Mouse (Mus musculus) adipocyte (in vitro differentiated cells): ENCODE results near the gene Gm5662.
"Not testable (repeated sequence)": the region's sequence is repeated elsewhere in the genome, so short reads cannot be mapped to it uniquely, and the experiment has no call there.

Source experiments
- DNase-seq: peaks from one replicate; pipeline ENCODE4 v3.0.0-alpha.2; 2016; ENCODE audit warnings: low spot score

Gm5662 gene

GRCm38 (mm10) chr12:88274400-88274799, at the start of gene Gm5662:
Gene Gm5662 (minus strand): TSS chr12:88274500.
- not testable (repeated sequence) for DNase-seq

DNA sequence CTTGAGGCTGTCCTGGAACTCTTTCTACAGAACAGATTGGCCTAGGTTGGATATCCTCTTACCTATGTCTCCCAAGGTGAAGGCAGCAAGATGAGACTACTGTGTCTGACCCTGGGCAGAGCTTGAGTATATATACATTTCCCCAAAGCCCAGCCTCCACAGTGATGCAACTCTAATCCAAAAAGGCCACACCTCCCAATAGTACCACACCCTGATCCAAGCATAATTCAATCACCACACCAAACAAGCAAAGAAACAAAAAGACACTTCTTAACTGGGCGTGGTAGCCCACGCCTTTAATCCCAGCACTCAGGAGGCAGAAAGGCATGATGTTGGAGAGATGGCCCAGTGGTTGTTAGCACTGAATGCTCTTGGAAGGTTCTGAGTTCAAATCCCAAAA, 49.6 kb upstream of the Gm5662 start, which contains the start of gene Gm5039:
TSS of gene Gm5039 (minus strand) at position 101 of the 400 bp plus-strand sequence.
- DNase-seq = not testable (repeated sequence)

GRCm38 (mm10) chr12:88314556-88314955, 40.3 kb upstream of the Gm5662 start:
- DNase-seq = no peak

- not testable (repeated sequence) for DNase-seq
These were observed 22.9 kb upstream of the Gm5662 start for GRCm38 (mm10) chr12:88297171-88297570.

DNA sequence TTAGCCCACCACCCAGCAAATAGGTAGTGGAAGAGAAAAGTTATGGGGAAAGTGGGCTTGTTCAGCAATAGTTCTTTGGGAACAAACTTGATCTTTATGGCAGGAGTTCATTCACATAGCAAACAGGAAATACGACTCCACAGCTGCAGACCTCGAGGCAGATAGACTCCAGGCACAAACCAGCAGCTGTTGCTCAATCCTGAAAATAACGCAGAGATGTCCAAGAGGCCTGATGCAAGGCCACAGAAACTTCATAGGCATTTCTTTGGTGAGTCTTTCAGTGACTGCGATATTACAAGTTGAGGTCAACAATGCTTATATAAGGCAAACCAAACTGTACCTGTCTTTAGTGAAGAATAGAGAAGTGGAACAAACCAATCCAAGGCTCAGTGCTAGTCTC, 18.8 kb upstream of the Gm5662 start:
- DNase-seq = not testable (repeated sequence)

GRCm38 (mm10) chr12:88285224-88285623, 10.9 kb upstream of the Gm5662 start:
- not testable (repeated sequence) for DNase-seq

DNA sequence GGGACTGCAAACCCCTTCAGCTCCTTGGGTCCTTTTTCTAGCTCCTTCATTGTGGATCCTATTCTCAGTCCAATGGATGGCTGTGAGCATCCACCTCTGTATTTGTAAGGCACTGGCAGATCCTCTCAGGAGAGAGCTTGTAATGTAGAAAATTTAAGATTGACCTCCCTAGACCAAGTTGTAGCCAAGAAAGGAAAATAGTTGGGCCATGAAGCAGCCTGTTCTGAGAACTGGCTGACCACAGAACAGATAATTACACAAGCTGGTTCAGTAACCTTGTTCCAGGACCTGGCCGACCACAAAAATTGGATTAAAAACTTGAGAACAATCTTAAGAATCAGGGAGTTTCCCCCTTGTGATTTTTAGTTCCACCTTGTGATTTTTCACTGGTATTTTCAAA, 17.1 kb downstream of the Gm5662 start:
- no peak for DNase-seq

GRCm38 (mm10) chr12:88255917-88256316, 18.4 kb downstream of the Gm5662 start:
- not testable (repeated sequence) for DNase-seq

DNA sequence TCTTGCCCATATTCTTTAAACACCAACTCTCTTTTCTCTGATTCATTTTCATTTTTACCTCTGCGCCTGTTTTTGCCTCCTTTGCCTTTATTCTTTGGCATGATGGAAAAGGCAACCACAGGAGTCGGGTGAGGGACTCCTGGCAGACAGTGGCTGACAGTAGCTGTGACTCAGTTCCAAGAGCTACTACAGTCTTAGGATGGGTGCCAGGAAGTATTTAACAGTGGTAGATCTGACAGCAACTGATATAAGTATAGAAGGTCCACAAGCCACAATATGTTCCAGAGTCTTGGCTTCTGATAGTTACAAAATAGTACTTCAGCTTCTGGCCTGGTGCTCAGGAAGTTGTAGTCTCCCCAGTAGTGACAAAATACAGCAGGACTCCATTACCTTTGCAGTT, 24.3 kb downstream of the Gm5662 start, which contains the start of gene Gm8332:
TSS of gene Gm8332 (minus strand) at position 101 of the 400 bp plus-strand sequence.
- not testable (repeated sequence) for DNase-seq

- DNase-seq = not testable (repeated sequence)
These were observed 28.5 kb downstream of the Gm5662 start for GRCm38 (mm10) chr12:88245786-88246185.

DNA sequence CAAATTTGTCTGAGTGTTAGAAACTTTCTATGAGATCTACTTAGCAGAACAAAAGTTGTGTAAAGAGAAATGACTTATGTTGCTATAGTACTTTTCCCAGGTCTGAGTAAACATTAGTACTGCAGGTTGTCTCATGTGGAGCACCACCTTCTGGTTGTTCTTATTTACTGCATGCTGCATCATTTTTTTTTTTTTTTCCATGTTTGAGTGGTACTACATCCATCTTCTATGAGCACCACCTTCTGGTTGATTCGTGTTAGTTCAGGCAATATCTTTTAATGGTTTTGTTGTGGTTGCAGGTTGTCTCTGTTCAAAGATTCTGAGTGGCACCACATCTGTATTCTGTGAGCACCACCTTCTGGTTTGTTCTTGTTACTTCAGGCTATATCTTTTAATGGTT, 31.4 kb downstream of the Gm5662 start:
- not testable (repeated sequence) for DNase-seq
